Mouse (Mus musculus): ENCODE measurements around the gene Sp6. TPM values are rescaled to one million over a fixed set of nuclear protein-coding genes. Genes with fewer than 3 reads are reported as not detected.

The Sp6 gene
- total RNA-seq (2014; rRNA removed), result under 0.01 and 0.09 TPM in 2 replicates
- 0.04 and 0.05 TPM in 2 replicates for polyA plus RNA-seq (2012; rRNA removed)

- Histone ChIP-seq H3K27me3 (ENCODE audit: control insufficient read depth, insufficient read depth, low read length) (peaks cover 20% of the 10 kb centered on the region), H3K79me2 (ENCODE audit: control insufficient read depth, insufficient read depth, low read length) (no peaks in the 10 kb centered on the region), H3K9ac (ENCODE audit: low read depth, low read length) (no peak within 1 kb of the TSS), H3K4me1 (ENCODE audit: control insufficient read depth, insufficient read depth, low read length) (no peaks in the 10 kb centered on the region), H3K27ac (replicated peaks; ENCODE audit: insufficient read depth, low read depth, low read length) (no peak within 1 kb of the TSS), H3K36me3 (ENCODE audit: control insufficient read depth, insufficient read depth, low read length) (no peaks in the 10 kb centered on the region), H3K4me3 (ENCODE audit: insufficient read depth, low read depth, low read length) (no peak within 1 kb of the TSS)
- DNase-seq (ENCODE audit: extremely low read depth, low read depth, low spot score), result no peak
- 42% methylated on average over 8 of the region's 8 CpGs for WGBS
- TF ChIP-seq CTCF (IDR thresholded peaks at IDR 0.05; ENCODE audit: low read depth, low read length), result no peak
- no peak for TF ChIP-seq POLR2A (IDR thresholded peaks at IDR 0.05; ENCODE audit: extremely low read depth, insufficient read depth, low read length)
Measured at GRCm38 (mm10) chr11:97013121-97013670, at the start of gene Sp6. Gene Sp6 (plus strand): TSS chr11:97013394.

GRCm38 (mm10) chr11:96963580-96963979 lies 49.6 kb upstream of the Sp6 start:
- H3K4me1 ChIP-seq (ENCODE audit: control insufficient read depth, insufficient read depth, low read length), result peaks cover 8% of the 10 kb centered on the region
- peak; percentile 71 for DNase-seq (ENCODE audit: extremely low read depth, low read depth, low spot score)
- no peak overlapping the region for H3K9ac ChIP-seq (ENCODE audit: low read depth, low read length)
- H3K27ac ChIP-seq (replicated peaks; ENCODE audit: insufficient read depth, low read depth, low read length), result no peak overlapping the region
- H3K27me3 ChIP-seq (ENCODE audit: control insufficient read depth, insufficient read depth, low read length), result no peaks in the 10 kb centered on the region
- H3K79me2 ChIP-seq (ENCODE audit: control insufficient read depth, insufficient read depth, low read length), result no peaks in the 10 kb centered on the region
- H3K36me3 ChIP-seq (ENCODE audit: control insufficient read depth, insufficient read depth, low read length), result no peaks in the 10 kb centered on the region; the same call in 1 of the 2 replicates
- TF ChIP-seq CTCF (IDR thresholded peaks at IDR 0.05; ENCODE audit: low read depth, low read length) (peak; percentile 94), POLR2A (IDR thresholded peaks at IDR 0.05; ENCODE audit: extremely low read depth, insufficient read depth, low read length) (no peak)
- H3K4me3 ChIP-seq (ENCODE audit: insufficient read depth, low read depth, low read length), result no peak overlapping the region
- 5% methylated on average over 8 of the region's 8 CpGs for WGBS

- no peak for DNase-seq (ENCODE audit: extremely low read depth, low read depth, low spot score)
- Histone ChIP-seq H3K4me3 (ENCODE audit: insufficient read depth, low read depth, low read length) (no peak overlapping the region), H3K27me3 (ENCODE audit: control insufficient read depth, insufficient read depth, low read length) (no peaks in the 10 kb centered on the region), H3K36me3 (ENCODE audit: control insufficient read depth, insufficient read depth, low read length) (no peaks in the 10 kb centered on the region; the same call in 1 of the 2 replicates), H3K4me1 (ENCODE audit: control insufficient read depth, insufficient read depth, low read length) (peaks cover 20% of the 10 kb centered on the region), H3K9ac (ENCODE audit: low read depth, low read length) (no peak overlapping the region), H3K27ac (replicated peaks; ENCODE audit: insufficient read depth, low read depth, low read length) (0 out of 2 replicates have a peak overlapping the region, but pooled peaks have one; percentile 31), H3K79me2 (ENCODE audit: control insufficient read depth, insufficient read depth, low read length) (peaks cover 3% of the 10 kb centered on the region; the same call in 1 of the 2 replicates)
- TF ChIP-seq CTCF (IDR thresholded peaks at IDR 0.05; ENCODE audit: low read depth, low read length), result no peak
- no peak for TF ChIP-seq POLR2A (IDR thresholded peaks at IDR 0.05; ENCODE audit: extremely low read depth, insufficient read depth, low read length)
- 68% methylated on average over 3 of the region's 3 CpGs for WGBS
Measured at GRCm38 (mm10) chr11:96966172-96966571, 47.0 kb upstream of the Sp6 start.

GRCm38 (mm10) chr11:96966914-96967543 lies 46.2 kb upstream of the Sp6 start:
- peak overlapping the region; percentile 45 for H3K4me3 ChIP-seq (ENCODE audit: insufficient read depth, low read depth, low read length)
- no peaks in the 10 kb centered on the region for H3K27me3 ChIP-seq (ENCODE audit: control insufficient read depth, insufficient read depth, low read length)
- peaks cover 20% of the 10 kb centered on the region for H3K4me1 ChIP-seq (ENCODE audit: control insufficient read depth, insufficient read depth, low read length)
- peak overlapping the region; percentile 29 for H3K9ac ChIP-seq (ENCODE audit: low read depth, low read length)
- no peaks in the 10 kb centered on the region; the same call in 1 of the 2 replicates for H3K36me3 ChIP-seq (ENCODE audit: control insufficient read depth, insufficient read depth, low read length)
- H3K27ac ChIP-seq (replicated peaks; ENCODE audit: insufficient read depth, low read depth, low read length), result peak overlapping the region; percentile 77
- H3K79me2 ChIP-seq (ENCODE audit: control insufficient read depth, insufficient read depth, low read length), result peaks cover 3% of the 10 kb centered on the region; the same call in 1 of the 2 replicates
- under 1% methylated on average over 13 of the region's 13 CpGs for whole genome bisulfite sequencing
- peak; percentile 91 for DNase-seq (ENCODE audit: extremely low read depth, low read depth, low spot score)
- TF ChIP-seq CTCF (IDR thresholded peaks at IDR 0.05; ENCODE audit: low read depth, low read length) (no peak), POLR2A (IDR thresholded peaks at IDR 0.05; ENCODE audit: extremely low read depth, insufficient read depth, low read length) (no peak)

GRCm38 (mm10) chr11:96967544-96968269 lies 45.5 kb upstream of the Sp6 start:
- peak overlapping the region; percentile 77 for H3K27ac ChIP-seq (replicated peaks; ENCODE audit: insufficient read depth, low read depth, low read length)
- DNase-seq (ENCODE audit: extremely low read depth, low read depth, low spot score), result peak; percentile 42
- peaks cover 20% of the 10 kb centered on the region for H3K4me1 ChIP-seq (ENCODE audit: control insufficient read depth, insufficient read depth, low read length)
- TF ChIP-seq POLR2A (IDR thresholded peaks at IDR 0.05; ENCODE audit: extremely low read depth, insufficient read depth, low read length) (no peak), CTCF (IDR thresholded peaks at IDR 0.05; ENCODE audit: low read depth, low read length) (no peak)
- H3K9ac ChIP-seq (ENCODE audit: low read depth, low read length), result peak overlapping the region; percentile 29
- no peaks in the 10 kb centered on the region for H3K27me3 ChIP-seq (ENCODE audit: control insufficient read depth, insufficient read depth, low read length)
- no peaks in the 10 kb centered on the region for H3K36me3 ChIP-seq (ENCODE audit: control insufficient read depth, insufficient read depth, low read length)
- H3K79me2 ChIP-seq (ENCODE audit: control insufficient read depth, insufficient read depth, low read length), result peaks cover 7% of the 10 kb centered on the region; the same call in 1 of the 2 replicates
- peak overlapping the region; percentile 45 for H3K4me3 ChIP-seq (ENCODE audit: insufficient read depth, low read depth, low read length)
- 36% methylated on average over 11 of the region's 11 CpGs for WGBS
